Mouse (Mus musculus): Measurements from ENCODE around the gene Prss35.
A peak's percentile ranks its signal among the peaks of the same experiment; 100 is the strongest.

Gene Prss35

GRCm38 (mm10) chr9:86799099-86799498 lies 55.6 kb downstream of the Prss35 start:
- DNase-seq: no peak

- DNase-seq: peak in 1 of 2 experiments; percentile 7
These were observed 57.2 kb downstream of the Prss35 start for GRCm38 (mm10) chr9:86800600-86801163.
